Mouse (Mus musculus) hindbrain, embryonic 15.5 days (tissue): Measurements from ENCODE around the gene St6galnac4. TPM values are rescaled to one million over a fixed set of nuclear protein-coding genes. Genes with fewer than 3 reads are reported as not detected.
A peak's percentile ranks its signal among the peaks of the same experiment; 100 is the strongest.

Source experiments
- ATAC-seq: fragments of 200-750 bp; cut with Nextera tagmentation; 2 replicates; pipeline ENCODE4 v1.8.0; 2017; ENCODE audit warnings: low read depth, moderate number of reproducible peaks, moderate TSS enrichment; ENCODE audit not compliant: low FRiP score
- H3K27ac ChIP-seq: fragments of 300-500 bp; sonication (generic); replicated peaks from 2 replicates; pipeline ENCODE4 v1.5.1; 2015; ENCODE audit warnings: mild to moderate bottlenecking, inconsistent platforms
- H3K27me3 ChIP-seq: fragments of 300-500 bp; sonication (generic); 2 replicates; pipeline ENCODE4 v1.6.1; 2015; ENCODE audit warnings: control low read depth, inconsistent platforms
- H3K36me3 ChIP-seq: fragments of 300-500 bp; sonication (generic); 2 replicates; pipeline ENCODE4 v1.6.1; 2015; ENCODE audit warnings: control low read depth, inconsistent platforms
- H3K4me1 ChIP-seq: fragments of 300-500 bp; sonication (generic); replicated peaks from 2 replicates; pipeline ENCODE4 v1.6.1; 2015; ENCODE audit warnings: control low read depth, inconsistent platforms
- H3K4me2 ChIP-seq: fragments of 300-500 bp; sonication (generic); 2 replicates; pipeline ENCODE4 v1.6.1; 2015; ENCODE audit warnings: moderate library complexity, mild to moderate bottlenecking, inconsistent platforms
- H3K4me3 ChIP-seq: fragments of 300-500 bp; sonication (generic); 2 replicates; pipeline ENCODE4 v1.5.1; 2015; ENCODE audit warnings: mild to moderate bottlenecking, inconsistent platforms
- H3K9ac ChIP-seq: fragments of 300-500 bp; sonication (generic); 2 replicates; pipeline ENCODE4 v1.6.1; 2015; ENCODE audit warnings: inconsistent platforms
- H3K9me3 ChIP-seq: fragments of 300-500 bp; sonication (generic); 2 replicates; pipeline ENCODE4 v1.6.1; 2016; ENCODE audit warnings: control low read depth, inconsistent platforms
- WGBS: fragments of 180-500 bp; shearing (Covaris S2); methylation state at CpG from one replicate; pipeline ENCODE4 v1.1.7; 2015; 5-methylcytosine and 5-hydroxymethylcytosine counted together
- polyA plus RNA-seq: library from polyadenylated mRNA; unstranded; fragments of >200 nt; fragmentation: Nextera tagmentation; extraction: Ambion mirVana; gene quantifications from 2 replicates; pipeline ENCODE4 v1.2.1, GENCODE M21; 2015

Gene St6galnac4
- 41.2 and 41.9 TPM in 2 replicates for polyA plus RNA-seq

- Histone ChIP-seq H3K4me2 (peak within 1 kb of the TSS; percentile 70), H3K9ac (peak within 1 kb of the TSS; percentile 65), H3K27me3 (no peaks in the 10 kb centered on the region), H3K4me1 (peaks cover 52% of the 10 kb centered on the region), H3K4me3 (peak within 1 kb of the TSS; percentile 60), H3K9me3 (no peaks in the 10 kb centered on the region), H3K27ac (peak within 1 kb of the TSS; percentile 50), H3K36me3 (no peaks in the 10 kb centered on the region)
- peak; percentile 83 for ATAC-seq
- WGBS, result under 1% methylated on average over 38 of the region's 38 CpGs
These were observed at the start of gene St6galnac4 for GRCm38 (mm10) chr2:32586871-32587351. TSS of gene St6galnac4 (plus strand) at chr2:32587095.

DNA sequence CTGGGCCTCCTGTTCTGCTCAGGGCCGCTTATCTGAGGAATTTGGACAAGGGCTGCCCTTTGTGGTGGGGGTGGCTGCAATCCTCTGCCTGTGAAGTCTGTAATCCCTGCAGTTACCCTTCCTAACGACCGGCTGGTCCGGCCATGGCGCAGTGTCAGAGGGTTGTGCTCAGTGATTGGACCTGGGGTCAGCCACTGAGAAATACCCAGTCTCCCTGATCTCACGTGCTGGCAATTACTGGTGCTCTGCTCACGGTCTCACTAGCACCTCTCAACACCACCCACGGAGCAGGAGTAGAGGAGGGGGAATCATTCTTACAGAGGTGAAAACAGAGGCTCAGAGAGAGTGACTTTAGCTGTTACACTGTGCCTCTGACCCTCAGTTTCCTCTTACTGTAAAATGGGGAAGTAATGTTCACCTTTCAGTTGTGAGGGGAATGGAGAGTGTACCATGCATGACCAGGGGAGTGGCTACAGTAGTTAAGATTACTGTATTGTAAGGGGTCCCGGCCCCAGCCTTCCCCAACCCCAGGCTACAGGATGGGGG lies 49.5 kb upstream of the St6galnac4 start:
- Histone ChIP-seq H3K9me3 (no peaks in the 10 kb centered on the region), H3K27ac (peak overlapping the region; percentile 93), H3K36me3 (no peaks in the 10 kb centered on the region), H3K4me1 (peaks cover 64% of the 10 kb centered on the region), H3K4me2 (peak overlapping the region; percentile 71), H3K9ac (peak overlapping the region; percentile 87), H3K27me3 (no peaks in the 10 kb centered on the region), H3K4me3 (peak overlapping the region; percentile 87)
- ATAC-seq, result no peak
- 11% methylated on average over 9 of the region's 9 CpGs for WGBS

GRCm38 (mm10) chr2:32537941-32538340 lies 49.0 kb upstream of the St6galnac4 start:
- peaks cover 69% of the 10 kb centered on the region for H3K4me1 ChIP-seq
- H3K36me3 ChIP-seq, result no peaks in the 10 kb centered on the region
- 64% methylated on average over 5 of the region's 5 CpGs for WGBS
- H3K4me3 ChIP-seq, result peak overlapping the region; percentile 87
- H3K9ac ChIP-seq, result peak overlapping the region; percentile 87; the same call in 1 of the 2 replicates
- no peaks in the 10 kb centered on the region for H3K9me3 ChIP-seq
- no peaks in the 10 kb centered on the region for H3K27me3 ChIP-seq
- ATAC-seq, result no peak
- peak overlapping the region; percentile 71 for H3K4me2 ChIP-seq
- 0 out of 2 replicates have a peak overlapping the region, but pooled peaks have one; percentile 15 for H3K27ac ChIP-seq

GRCm38 (mm10) chr2:32538461-32538860 lies 48.4 kb upstream of the St6galnac4 start:
- H3K4me1 ChIP-seq, result peaks cover 73% of the 10 kb centered on the region
- WGBS, result 63% methylated on average over 4 of the region's 4 CpGs

DNA sequence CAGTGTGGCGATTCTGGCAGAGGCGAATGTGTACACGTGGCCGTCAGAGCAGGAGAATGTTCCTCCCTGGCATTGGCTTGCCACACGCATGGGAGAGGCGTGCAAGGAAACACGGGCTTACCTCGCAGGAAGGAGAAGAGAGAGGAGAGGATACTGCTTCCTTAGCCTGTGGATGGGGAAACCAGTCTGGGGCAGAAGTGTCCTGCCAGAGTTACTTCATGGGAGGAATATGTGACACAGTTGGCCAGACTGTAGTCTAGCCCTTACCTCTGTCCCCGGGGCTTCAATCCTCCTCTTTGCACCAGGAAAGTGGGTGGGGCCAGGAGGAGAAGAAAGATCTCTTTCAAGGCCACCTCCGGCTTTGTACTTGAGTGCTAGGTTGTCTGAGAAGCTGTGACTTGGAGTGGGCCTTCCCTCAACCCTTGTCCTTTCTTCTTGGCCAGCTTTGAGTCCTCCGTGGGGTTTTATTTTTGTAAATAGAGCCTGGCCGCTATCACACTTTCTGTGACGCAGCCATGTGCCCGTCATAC lies 47.4 kb upstream of the St6galnac4 start:
- H3K36me3 ChIP-seq, result no peaks in the 10 kb centered on the region
- peaks cover 65% of the 10 kb centered on the region for H3K4me1 ChIP-seq
- H3K9me3 ChIP-seq, result no peaks in the 10 kb centered on the region
- H3K4me3 ChIP-seq, result no peak overlapping the region
- H3K27ac ChIP-seq, result no peak overlapping the region
- 82% methylated on average over 14 of the region's 14 CpGs for WGBS
- H3K4me2 ChIP-seq, result peak overlapping the region; percentile 15; the same call in 1 of the 2 replicates
- no peak for ATAC-seq
- H3K27me3 ChIP-seq, result no peaks in the 10 kb centered on the region
- H3K9ac ChIP-seq, result no peak overlapping the region

More at GRCm38 (mm10) chr2:32538461-32538860, 48.4 kb upstream of the St6galnac4 start:
- H3K36me3 ChIP-seq, result no peaks in the 10 kb centered on the region
- no peak overlapping the region; the same call in 1 of the 2 replicates for H3K9ac ChIP-seq
- peak overlapping the region; percentile 87 for H3K4me3 ChIP-seq
- no peak for ATAC-seq
- no peak overlapping the region for H3K27ac ChIP-seq
- peak overlapping the region; percentile 71 for H3K4me2 ChIP-seq
- no peaks in the 10 kb centered on the region for H3K27me3 ChIP-seq
- no peaks in the 10 kb centered on the region for H3K9me3 ChIP-seq

- Histone ChIP-seq H3K9ac (no peak overlapping the region), H3K4me2 (no peak overlapping the region), H3K27ac (no peak overlapping the region), H3K27me3 (no peaks in the 10 kb centered on the region), H3K36me3 (no peaks in the 10 kb centered on the region), H3K9me3 (no peaks in the 10 kb centered on the region), H3K4me3 (no peak overlapping the region), H3K4me1 (peaks cover 58% of the 10 kb centered on the region)
- ATAC-seq, result no peak
- WGBS, result 96% methylated on average over 2 of the region's 2 CpGs
These were observed 45.5 kb upstream of the St6galnac4 start for GRCm38 (mm10) chr2:32541333-32541908.

- Histone ChIP-seq H3K27ac (no peak overlapping the region), H3K36me3 (no peaks in the 10 kb centered on the region), H3K4me1 (peaks cover 54% of the 10 kb centered on the region), H3K9ac (no peak overlapping the region), H3K9me3 (no peaks in the 10 kb centered on the region), H3K4me3 (no peak overlapping the region), H3K4me2 (no peak overlapping the region), H3K27me3 (no peaks in the 10 kb centered on the region)
- WGBS, result 92% methylated on average over 4 of the region's 4 CpGs
- no peak for ATAC-seq
These were observed 44.8 kb upstream of the St6galnac4 start for GRCm38 (mm10) chr2:32541986-32542573.

DNA sequence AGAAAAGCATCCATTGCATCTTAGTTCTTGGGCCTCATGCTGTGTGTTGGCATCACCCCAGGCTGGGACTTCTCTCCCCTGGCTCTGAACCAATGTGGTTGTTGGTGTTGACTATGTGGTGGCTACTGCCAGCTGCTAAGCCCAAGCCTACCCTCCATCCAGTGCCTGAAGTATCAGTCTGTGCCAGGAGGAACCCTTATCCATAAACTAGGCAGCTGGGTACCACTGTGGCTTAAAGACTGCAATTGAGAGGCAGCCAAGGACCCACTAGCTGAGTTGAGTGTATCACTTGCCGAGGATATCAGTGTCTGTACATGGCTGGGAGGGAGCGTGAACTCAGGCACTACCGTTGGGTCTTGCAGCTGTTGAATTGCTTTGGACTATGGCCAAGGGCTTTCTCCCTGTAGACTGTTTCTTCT lies 43.9 kb upstream of the St6galnac4 start:
- H3K4me3 ChIP-seq, result no peak overlapping the region
- no peaks in the 10 kb centered on the region for H3K36me3 ChIP-seq
- no peaks in the 10 kb centered on the region for H3K9me3 ChIP-seq
- H3K9ac ChIP-seq, result no peak overlapping the region
- H3K4me2 ChIP-seq, result no peak overlapping the region
- peaks cover 47% of the 10 kb centered on the region for H3K4me1 ChIP-seq
- WGBS, result 53% methylated on average over 3 of the region's 3 CpGs
- ATAC-seq, result no peak
- no peaks in the 10 kb centered on the region for H3K27me3 ChIP-seq
- H3K27ac ChIP-seq, result no peak overlapping the region

DNA sequence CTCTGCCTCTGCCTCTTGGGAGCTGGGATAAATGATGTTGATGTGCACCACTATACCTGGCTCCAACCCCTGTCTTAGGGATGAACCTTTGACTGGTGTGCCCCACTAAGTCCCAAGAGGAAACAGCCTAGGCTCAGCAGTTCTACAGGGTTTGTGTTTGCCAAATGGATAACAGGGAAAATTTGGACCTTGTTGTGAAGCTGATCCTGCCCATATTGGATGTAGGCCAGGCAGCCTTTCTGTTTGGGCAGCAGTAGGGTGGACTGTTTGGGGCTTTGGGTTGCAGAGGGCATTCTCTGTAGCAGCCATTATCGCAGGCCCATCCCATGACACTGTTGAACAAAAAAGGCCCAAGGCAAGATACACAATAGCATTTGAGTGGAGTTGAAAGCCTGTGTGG lies 39.9 kb upstream of the St6galnac4 start:
- Histone ChIP-seq H3K4me1 (peaks cover 32% of the 10 kb centered on the region), H3K27me3 (no peaks in the 10 kb centered on the region), H3K9me3 (no peaks in the 10 kb centered on the region), H3K9ac (no peak overlapping the region), H3K4me2 (no peak overlapping the region), H3K36me3 (no peaks in the 10 kb centered on the region), H3K27ac (no peak overlapping the region), H3K4me3 (no peak overlapping the region)
- no peak for ATAC-seq
- 74% methylated on average over 1 of the region's 1 CpGs for WGBS

- no peak for ATAC-seq
- no peaks in the 10 kb centered on the region for H3K36me3 ChIP-seq
- 91% methylated on average over 5 of the region's 5 CpGs for WGBS
These were observed 39.5 kb upstream of the St6galnac4 start for GRCm38 (mm10) chr2:32547380-32547779.

GRCm38 (mm10) chr2:32547964-32548739 lies 38.7 kb upstream of the St6galnac4 start:
- H3K27me3 ChIP-seq, result no peaks in the 10 kb centered on the region
- H3K9me3 ChIP-seq, result no peaks in the 10 kb centered on the region
- no peaks in the 10 kb centered on the region for H3K36me3 ChIP-seq
- peaks cover 25% of the 10 kb centered on the region for H3K4me1 ChIP-seq
- 93% methylated on average over 7 of the region's 7 CpGs for WGBS
- no peak overlapping the region for H3K27ac ChIP-seq
- H3K4me2 ChIP-seq, result no peak overlapping the region
- no peak overlapping the region for H3K4me3 ChIP-seq
- H3K9ac ChIP-seq, result no peak overlapping the region
- ATAC-seq, result no peak

More at GRCm38 (mm10) chr2:32547380-32547779, 39.5 kb upstream of the St6galnac4 start:
- Histone ChIP-seq H3K9ac (no peak overlapping the region), H3K27ac (no peak overlapping the region), H3K4me3 (no peak overlapping the region), H3K4me2 (no peak overlapping the region), H3K9me3 (no peaks in the 10 kb centered on the region), H3K4me1 (peaks cover 32% of the 10 kb centered on the region), H3K27me3 (no peaks in the 10 kb centered on the region)
